Mouse (Mus musculus): ENCODE measurements around the gene Fxyd4. TPM values are rescaled to one million over a fixed set of nuclear protein-coding genes. Genes with fewer than 3 reads are reported as not detected.
A peak's percentile ranks its signal among the peaks of the same experiment; 100 is the strongest.

Gene Fxyd4
- 4.4 and 5.0 TPM in 2 replicates for polyA plus RNA-seq (2014; fragmentation: Nextera tagmentation; extraction: Ambion mirVana)

- no peak within 1 kb of the TSS for H3K4me3 ChIP-seq (ENCODE audit: low read depth, low read length)
- H3K27me3 ChIP-seq (ENCODE audit: control insufficient read depth, insufficient read depth, low read length): no peaks in the 10 kb centered on the region
- H3K9ac ChIP-seq (replicated peaks; ENCODE audit: low read depth, low read length): no peak within 1 kb of the TSS
- H3K36me3 ChIP-seq (ENCODE audit: control insufficient read depth, insufficient read depth, low read length): no peaks in the 10 kb centered on the region
- H3K4me2 ChIP-seq (replicated peaks; ENCODE audit: low read depth, low read length): no peak within 1 kb of the TSS
- no peaks in the 10 kb centered on the region for H3K4me1 ChIP-seq (ENCODE audit: control insufficient read depth, insufficient read depth, low read length)
- WGBS: 67% methylated on average over 10 of the region's 10 CpGs
- ATAC-seq (ENCODE audit: insufficient number of reproducible peaks, insufficient read depth, low FRiP score, low read depth): peak; percentile 70
- no peak within 1 kb of the TSS for H3K27ac ChIP-seq (ENCODE audit: low read length)
- no peaks in the 10 kb centered on the region for H3K9me3 ChIP-seq (ENCODE audit: control insufficient read depth, low read depth, low read length)
Measured at GRCm38 (mm10) chr6:117937222-117937932, at the start of gene Fxyd4. TSS of gene Fxyd4 (minus strand) at chr6:117937692.

- ATAC-seq (ENCODE audit: insufficient number of reproducible peaks, insufficient read depth, low FRiP score, low read depth): no peak
- Histone ChIP-seq H3K9ac (replicated peaks; ENCODE audit: low read depth, low read length) (no peak overlapping the region), H3K27me3 (ENCODE audit: control insufficient read depth, insufficient read depth, low read length) (no peaks in the 10 kb centered on the region), H3K36me3 (ENCODE audit: control insufficient read depth, insufficient read depth, low read length) (no peaks in the 10 kb centered on the region), H3K9me3 (ENCODE audit: control insufficient read depth, low read depth, low read length) (no peaks in the 10 kb centered on the region), H3K27ac (ENCODE audit: low read length) (no peak overlapping the region), H3K4me2 (replicated peaks; ENCODE audit: low read depth, low read length) (no peak overlapping the region), H3K4me1 (ENCODE audit: control insufficient read depth, insufficient read depth, low read length) (no peaks in the 10 kb centered on the region), H3K4me3 (ENCODE audit: low read depth, low read length) (no peak overlapping the region)
- WGBS: 53% methylated on average over 5 of the region's 5 CpGs
Measured at GRCm38 (mm10) chr6:117987173-117987572, 49.7 kb upstream of the Fxyd4 start.

- H3K4me1 ChIP-seq (ENCODE audit: control insufficient read depth, insufficient read depth, low read length): no peaks in the 10 kb centered on the region
- no peak overlapping the region for H3K4me3 ChIP-seq (ENCODE audit: low read depth, low read length)
- no peaks in the 10 kb centered on the region for H3K27me3 ChIP-seq (ENCODE audit: control insufficient read depth, insufficient read depth, low read length)
- H3K4me2 ChIP-seq (replicated peaks; ENCODE audit: low read depth, low read length): no peak overlapping the region
- H3K9me3 ChIP-seq (ENCODE audit: control insufficient read depth, low read depth, low read length): no peaks in the 10 kb centered on the region
- H3K9ac ChIP-seq (replicated peaks; ENCODE audit: low read depth, low read length): no peak overlapping the region
- H3K36me3 ChIP-seq (ENCODE audit: control insufficient read depth, insufficient read depth, low read length): no peaks in the 10 kb centered on the region
- ATAC-seq (ENCODE audit: insufficient number of reproducible peaks, insufficient read depth, low FRiP score, low read depth): no peak
- no peak overlapping the region for H3K27ac ChIP-seq (ENCODE audit: low read length)
- WGBS: 34% methylated on average over 9 of the region's 9 CpGs
Measured at GRCm38 (mm10) chr6:117966729-117967128, 29.2 kb upstream of the Fxyd4 start.

- Histone ChIP-seq H3K4me2 (replicated peaks; ENCODE audit: low read depth, low read length) (no peak overlapping the region), H3K4me3 (ENCODE audit: low read depth, low read length) (no peak overlapping the region), H3K27ac (ENCODE audit: low read length) (no peak overlapping the region), H3K27me3 (ENCODE audit: control insufficient read depth, insufficient read depth, low read length) (no peaks in the 10 kb centered on the region), H3K9me3 (ENCODE audit: control insufficient read depth, low read depth, low read length) (no peaks in the 10 kb centered on the region), H3K9ac (replicated peaks; ENCODE audit: low read depth, low read length) (no peak overlapping the region), H3K36me3 (ENCODE audit: control insufficient read depth, insufficient read depth, low read length) (no peaks in the 10 kb centered on the region), H3K4me1 (ENCODE audit: control insufficient read depth, insufficient read depth, low read length) (no peaks in the 10 kb centered on the region)
- ATAC-seq (ENCODE audit: insufficient number of reproducible peaks, insufficient read depth, low FRiP score, low read depth): no peak
- WGBS: 85% methylated on average over 3 of the region's 3 CpGs
Measured at GRCm38 (mm10) chr6:117963201-117963600, 25.7 kb upstream of the Fxyd4 start.

- Histone ChIP-seq H3K36me3 (ENCODE audit: control insufficient read depth, insufficient read depth, low read length) (no peaks in the 10 kb centered on the region), H3K9me3 (ENCODE audit: control insufficient read depth, low read depth, low read length) (no peaks in the 10 kb centered on the region), H3K4me3 (ENCODE audit: low read depth, low read length) (no peak overlapping the region), H3K27ac (ENCODE audit: low read length) (no peak overlapping the region), H3K9ac (replicated peaks; ENCODE audit: low read depth, low read length) (no peak overlapping the region), H3K27me3 (ENCODE audit: control insufficient read depth, insufficient read depth, low read length) (no peaks in the 10 kb centered on the region), H3K4me1 (ENCODE audit: control insufficient read depth, insufficient read depth, low read length) (0 out of 2 replicates have a peak, but pooled peaks cover 4% of the 10 kb centered on the region), H3K4me2 (replicated peaks; ENCODE audit: low read depth, low read length) (no peak overlapping the region)
- WGBS: 21% methylated on average over 14 of the region's 14 CpGs
- no peak for ATAC-seq (ENCODE audit: insufficient number of reproducible peaks, insufficient read depth, low FRiP score, low read depth)
Measured at GRCm38 (mm10) chr6:117956851-117957501, 19.5 kb upstream of the Fxyd4 start.

GRCm38 (mm10) chr6:117956161-117956560 lies 18.7 kb upstream of the Fxyd4 start:
- no peaks in the 10 kb centered on the region for H3K36me3 ChIP-seq (ENCODE audit: control insufficient read depth, insufficient read depth, low read length)
- no peak overlapping the region for H3K4me3 ChIP-seq (ENCODE audit: low read depth, low read length)
- H3K27ac ChIP-seq (ENCODE audit: low read length): no peak overlapping the region
- 69% methylated on average over 6 of the region's 6 CpGs for WGBS
- no peak overlapping the region for H3K9ac ChIP-seq (replicated peaks; ENCODE audit: low read depth, low read length)
- no peak overlapping the region for H3K4me2 ChIP-seq (replicated peaks; ENCODE audit: low read depth, low read length)
- H3K4me1 ChIP-seq (ENCODE audit: control insufficient read depth, insufficient read depth, low read length): 0 out of 2 replicates have a peak, but pooled peaks cover 4% of the 10 kb centered on the region
- H3K27me3 ChIP-seq (ENCODE audit: control insufficient read depth, insufficient read depth, low read length): no peaks in the 10 kb centered on the region
- no peak for ATAC-seq (ENCODE audit: insufficient number of reproducible peaks, insufficient read depth, low FRiP score, low read depth)
- no peaks in the 10 kb centered on the region for H3K9me3 ChIP-seq (ENCODE audit: control insufficient read depth, low read depth, low read length)

GRCm38 (mm10) chr6:117952330-117952729 lies 14.8 kb upstream of the Fxyd4 start:
- WGBS: 82% methylated on average over 4 of the region's 4 CpGs
- no peak overlapping the region for H3K9ac ChIP-seq (replicated peaks; ENCODE audit: low read depth, low read length)
- H3K4me1 ChIP-seq (ENCODE audit: control insufficient read depth, insufficient read depth, low read length): 0 out of 2 replicates have a peak, but pooled peaks cover 4% of the 10 kb centered on the region
- no peak overlapping the region for H3K4me3 ChIP-seq (ENCODE audit: low read depth, low read length)
- no peak overlapping the region for H3K27ac ChIP-seq (ENCODE audit: low read length)
- H3K9me3 ChIP-seq (ENCODE audit: control insufficient read depth, low read depth, low read length): no peaks in the 10 kb centered on the region
- no peaks in the 10 kb centered on the region for H3K36me3 ChIP-seq (ENCODE audit: control insufficient read depth, insufficient read depth, low read length)
- H3K27me3 ChIP-seq (ENCODE audit: control insufficient read depth, insufficient read depth, low read length): no peaks in the 10 kb centered on the region
- no peak for ATAC-seq (ENCODE audit: insufficient number of reproducible peaks, insufficient read depth, low FRiP score, low read depth)
- no peak overlapping the region for H3K4me2 ChIP-seq (replicated peaks; ENCODE audit: low read depth, low read length)

GRCm38 (mm10) chr6:117943899-117944298 lies 6.4 kb upstream of the Fxyd4 start:
- WGBS: 69% methylated on average over 2 of the region's 2 CpGs
- H3K27ac ChIP-seq (ENCODE audit: low read length): no peak overlapping the region

More at GRCm38 (mm10) chr6:117943899-117944298, 6.4 kb upstream of the Fxyd4 start:
- no peaks in the 10 kb centered on the region for H3K4me1 ChIP-seq (ENCODE audit: control insufficient read depth, insufficient read depth, low read length)
- no peak overlapping the region for H3K9ac ChIP-seq (replicated peaks; ENCODE audit: low read depth, low read length)
- no peaks in the 10 kb centered on the region for H3K27me3 ChIP-seq (ENCODE audit: control insufficient read depth, insufficient read depth, low read length)
- H3K9me3 ChIP-seq (ENCODE audit: control insufficient read depth, low read depth, low read length): no peaks in the 10 kb centered on the region
- H3K4me2 ChIP-seq (replicated peaks; ENCODE audit: low read depth, low read length): no peak overlapping the region
- ATAC-seq (ENCODE audit: insufficient number of reproducible peaks, insufficient read depth, low FRiP score, low read depth): no peak
- H3K4me3 ChIP-seq (ENCODE audit: low read depth, low read length): no peak overlapping the region
- no peaks in the 10 kb centered on the region for H3K36me3 ChIP-seq (ENCODE audit: control insufficient read depth, insufficient read depth, low read length)
